Mouse (Mus musculus): ENCODE data around the gene Nrg3. TPM values are rescaled to one million over a fixed set of nuclear protein-coding genes. Genes with fewer than 3 reads are reported as not detected.

Gene Nrg3
- polyA plus RNA-seq, 2 experiments = 0.10 TPM; not detected in 1

DNA sequence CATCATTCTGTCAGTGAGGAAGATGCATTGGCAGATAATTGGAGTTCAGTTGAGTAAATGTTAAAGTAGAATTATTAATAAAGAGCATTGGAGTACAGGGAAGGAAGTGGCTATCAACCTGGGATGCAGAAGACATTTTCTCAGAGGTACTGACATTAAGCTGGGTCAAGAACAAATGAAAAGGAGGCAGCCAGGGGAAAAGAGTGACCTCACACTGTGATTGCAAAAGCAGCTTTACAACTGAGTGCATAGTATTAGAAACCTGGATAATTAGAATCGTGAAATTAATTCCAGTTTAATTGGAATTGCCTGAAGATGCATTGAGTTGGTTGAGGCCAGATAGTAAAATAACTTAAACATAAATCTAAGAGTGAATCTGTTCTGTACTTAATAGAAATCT lies 535.4 kb downstream of the Nrg3 start:
- Histone ChIP-seq H3K4me2 (replicated peaks; ENCODE audit: low read depth, low read length, severe bottlenecking) (no peak overlapping the region), H3K27me3 (ENCODE audit: control insufficient read depth, insufficient read depth, low read length) (no peaks in the 10 kb centered on the region), H3K4me1 (ENCODE audit: control insufficient read depth, insufficient read depth, low read length) (no peaks in the 10 kb centered on the region), H3K9ac (ENCODE audit: low read depth, low read length, severe bottlenecking) (no peak overlapping the region), H3K27ac (replicated peaks; ENCODE audit: low read depth, low read length) (no peak overlapping the region), H3K4me3 (replicated peaks; ENCODE audit: low read length) (no peak overlapping the region), H3K36me3 (ENCODE audit: control insufficient read depth, insufficient read depth, low read length) (no peaks in the 10 kb centered on the region), H3K9me3 (ENCODE audit: control insufficient read depth, low read length) (no peaks in the 10 kb centered on the region)
- no peak for ATAC-seq (ENCODE audit: low FRiP score, low read depth)
- WGBS = 67% methylated on average over 1 of the region's 1 CpGs
- TF ChIP-seq POLR2A (IDR thresholded peaks at IDR 0.05; ENCODE audit: borderline replicate concordance, extremely low read depth, insufficient read depth, insufficient read length) = no peak
- DNase-seq (ENCODE audit: low spot score) = no peak

DNA sequence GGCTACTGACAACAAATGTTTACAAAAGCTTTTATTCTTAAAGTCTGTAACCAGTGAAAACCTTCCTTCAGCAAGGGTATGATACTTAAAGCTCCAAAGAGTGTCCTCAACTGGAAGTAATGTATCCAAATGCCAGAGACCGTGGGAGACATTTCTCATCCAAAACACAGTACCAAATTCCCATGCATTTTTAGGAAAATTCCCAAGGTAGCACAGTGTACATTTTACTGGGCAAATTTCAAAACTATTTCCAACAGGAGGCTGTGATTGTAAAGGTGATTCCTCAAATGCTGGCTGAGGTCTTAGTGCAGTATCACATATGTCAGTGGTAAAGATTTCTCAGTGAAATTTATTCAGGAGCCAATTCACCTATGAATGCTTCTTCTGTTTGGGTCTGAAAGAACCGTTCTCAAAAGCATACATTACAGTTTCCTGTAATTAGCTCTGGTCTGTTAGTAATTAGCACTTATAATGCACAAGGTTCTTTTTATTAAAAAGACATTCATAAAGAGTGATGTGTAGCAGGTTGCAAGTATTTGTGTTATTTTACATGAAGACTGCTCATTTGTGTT lies 536.3 kb downstream of the Nrg3 start:
- no peak overlapping the region for H3K4me2 ChIP-seq (replicated peaks; ENCODE audit: low read depth, low read length, severe bottlenecking)
- H3K4me1 ChIP-seq (ENCODE audit: control insufficient read depth, insufficient read depth, low read length) = no peaks in the 10 kb centered on the region
- no peak overlapping the region for H3K4me3 ChIP-seq (replicated peaks; ENCODE audit: low read length)
- no peaks in the 10 kb centered on the region for H3K27me3 ChIP-seq (ENCODE audit: control insufficient read depth, insufficient read depth, low read length)
- no peak for DNase-seq (ENCODE audit: low spot score)
- H3K9ac ChIP-seq (ENCODE audit: low read depth, low read length, severe bottlenecking) = no peak overlapping the region
- WGBS = 50% methylated on average over 2 of the region's 2 CpGs
- TF ChIP-seq POLR2A (IDR thresholded peaks at IDR 0.05; ENCODE audit: borderline replicate concordance, extremely low read depth, insufficient read depth, insufficient read length) = no peak
- no peaks in the 10 kb centered on the region for H3K9me3 ChIP-seq (ENCODE audit: control insufficient read depth, low read length)
- H3K27ac ChIP-seq (replicated peaks; ENCODE audit: low read depth, low read length) = no peak overlapping the region
- no peaks in the 10 kb centered on the region for H3K36me3 ChIP-seq (ENCODE audit: control insufficient read depth, insufficient read depth, low read length)
- no peak for ATAC-seq (ENCODE audit: low FRiP score, low read depth)

DNA sequence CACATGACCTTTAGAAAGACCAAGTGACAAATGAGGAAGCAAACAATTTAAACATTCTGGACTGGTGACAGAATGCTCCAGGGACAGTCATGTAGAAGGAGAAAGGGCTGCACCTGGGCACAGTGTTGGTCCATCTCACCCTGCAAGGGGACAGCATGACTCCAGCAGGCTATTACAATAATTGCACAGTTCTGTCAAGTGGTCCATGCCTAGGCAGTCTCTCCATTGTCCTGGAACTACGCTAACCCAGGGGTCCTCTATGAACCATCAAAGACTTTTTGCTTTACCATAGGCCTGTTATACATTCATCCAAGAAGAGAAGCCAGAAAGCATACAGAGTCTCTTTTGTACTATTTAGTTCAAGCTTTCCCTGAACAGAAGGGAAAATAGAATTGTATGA lies 549.2 kb downstream of the Nrg3 start:
- WGBS = 67% methylated on average over 1 of the region's 1 CpGs

DNA sequence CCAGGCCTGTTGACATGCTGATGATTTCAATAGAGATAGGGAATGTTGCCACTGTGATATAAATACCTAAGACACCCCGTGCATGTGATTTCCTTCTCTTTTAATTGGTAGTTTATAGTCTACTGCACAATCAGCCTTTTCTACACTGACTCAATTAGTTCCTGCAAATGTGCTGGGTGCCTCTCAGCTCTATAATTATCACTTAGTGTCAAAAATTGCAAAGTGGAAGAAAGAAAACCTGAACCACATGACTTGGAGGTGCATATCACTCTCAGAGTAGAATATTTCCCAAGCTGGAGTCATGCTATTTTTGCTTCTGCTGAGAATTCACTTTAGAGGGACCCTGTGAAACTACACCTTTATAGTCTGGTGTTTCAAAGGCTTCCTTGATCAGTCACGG lies 552.1 kb downstream of the Nrg3 start:
- TF ChIP-seq POLR2A (IDR thresholded peaks at IDR 0.05; ENCODE audit: borderline replicate concordance, extremely low read depth, insufficient read depth, insufficient read length) = no peak
- no peaks in the 10 kb centered on the region for H3K9me3 ChIP-seq (ENCODE audit: control insufficient read depth, low read length)
- no peak overlapping the region for H3K27ac ChIP-seq (replicated peaks; ENCODE audit: low read depth, low read length)
- H3K9ac ChIP-seq (ENCODE audit: low read depth, low read length, severe bottlenecking) = no peak overlapping the region
- H3K36me3 ChIP-seq (ENCODE audit: control insufficient read depth, insufficient read depth, low read length) = no peaks in the 10 kb centered on the region
- no peak overlapping the region for H3K4me3 ChIP-seq (replicated peaks; ENCODE audit: low read length)
- H3K4me2 ChIP-seq (replicated peaks; ENCODE audit: low read depth, low read length, severe bottlenecking) = no peak overlapping the region
- ATAC-seq (ENCODE audit: low FRiP score, low read depth) (no peak), DNase-seq (ENCODE audit: low spot score) (no peak)
- WGBS = 67% methylated on average over 2 of the region's 2 CpGs
- no peaks in the 10 kb centered on the region for H3K27me3 ChIP-seq (ENCODE audit: control insufficient read depth, insufficient read depth, low read length)
- H3K4me1 ChIP-seq (ENCODE audit: control insufficient read depth, insufficient read depth, low read length) = no peaks in the 10 kb centered on the region

More for the DNA sequence above, 549.2 kb downstream of the Nrg3 start:
- no peak for DNase-seq (ENCODE audit: low spot score)
- Histone ChIP-seq H3K9ac (ENCODE audit: low read depth, low read length, severe bottlenecking) (no peak overlapping the region), H3K9me3 (ENCODE audit: control insufficient read depth, low read length) (no peaks in the 10 kb centered on the region), H3K27ac (replicated peaks; ENCODE audit: low read depth, low read length) (no peak overlapping the region), H3K4me2 (replicated peaks; ENCODE audit: low read depth, low read length, severe bottlenecking) (no peak overlapping the region), H3K27me3 (ENCODE audit: control insufficient read depth, insufficient read depth, low read length) (no peaks in the 10 kb centered on the region), H3K4me1 (ENCODE audit: control insufficient read depth, insufficient read depth, low read length) (no peaks in the 10 kb centered on the region), H3K4me3 (replicated peaks; ENCODE audit: low read length) (no peak overlapping the region), H3K36me3 (ENCODE audit: control insufficient read depth, insufficient read depth, low read length) (no peaks in the 10 kb centered on the region)
- ATAC-seq (ENCODE audit: low FRiP score, low read depth) = no peak
- no peak for TF ChIP-seq POLR2A (IDR thresholded peaks at IDR 0.05; ENCODE audit: borderline replicate concordance, extremely low read depth, insufficient read depth, insufficient read length)

DNA sequence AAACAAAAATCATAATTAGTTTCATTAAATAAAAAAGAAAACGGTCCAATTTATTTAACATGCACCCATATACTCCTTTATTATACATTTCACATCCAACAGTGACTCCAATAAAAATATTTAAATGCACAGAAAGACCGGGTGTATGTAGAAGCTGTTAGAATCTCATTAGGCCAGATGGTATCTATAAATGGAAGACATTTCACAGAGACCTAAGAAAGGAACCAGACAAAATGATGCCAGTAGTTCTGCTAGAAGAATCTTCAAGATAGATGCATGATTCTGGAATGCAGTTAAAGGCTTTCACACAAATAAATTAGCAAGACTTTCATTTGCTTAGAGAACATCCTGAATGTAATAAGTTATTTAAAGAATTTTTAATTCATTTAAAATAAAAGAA lies 602.3 kb downstream of the Nrg3 start:
- H3K9me3 ChIP-seq (ENCODE audit: control insufficient read depth, low read length) = no peaks in the 10 kb centered on the region
- no peak overlapping the region for H3K27ac ChIP-seq (replicated peaks; ENCODE audit: low read depth, low read length)
- no peak overlapping the region for H3K9ac ChIP-seq (ENCODE audit: low read depth, low read length, severe bottlenecking)
- TF ChIP-seq POLR2A (IDR thresholded peaks at IDR 0.05; ENCODE audit: borderline replicate concordance, extremely low read depth, insufficient read depth, insufficient read length) = no peak
- H3K4me1 ChIP-seq (ENCODE audit: control insufficient read depth, insufficient read depth, low read length) = no peaks in the 10 kb centered on the region
- H3K4me3 ChIP-seq (replicated peaks; ENCODE audit: low read length) = no peak overlapping the region
- ATAC-seq (ENCODE audit: low FRiP score, low read depth) (no peak), DNase-seq (ENCODE audit: low spot score) (no peak)
- no peaks in the 10 kb centered on the region for H3K36me3 ChIP-seq (ENCODE audit: control insufficient read depth, insufficient read depth, low read length)
- no peak overlapping the region for H3K4me2 ChIP-seq (replicated peaks; ENCODE audit: low read depth, low read length, severe bottlenecking)
- no peaks in the 10 kb centered on the region for H3K27me3 ChIP-seq (ENCODE audit: control insufficient read depth, insufficient read depth, low read length)
- WGBS = 52% methylated on average over 2 of the region's 2 CpGs

DNA sequence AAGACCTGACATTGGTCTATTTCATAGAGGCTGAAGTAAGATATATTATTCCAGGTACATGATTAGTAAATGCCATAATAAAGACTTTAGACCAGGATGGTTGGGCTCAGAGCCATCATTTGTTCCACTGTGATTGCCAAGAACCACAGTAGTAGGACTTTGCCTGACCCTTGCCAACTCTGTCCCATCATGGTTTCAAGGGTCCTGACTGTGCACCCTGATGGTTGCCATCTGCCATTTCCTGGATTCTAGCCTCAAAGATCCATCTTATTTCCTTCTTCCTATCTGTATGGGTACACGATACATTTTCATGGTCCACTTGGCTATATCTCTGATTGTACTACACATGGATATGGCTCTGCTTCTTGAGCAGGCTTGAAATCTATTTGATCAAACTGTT lies 625.3 kb downstream of the Nrg3 start:
- H3K27me3 ChIP-seq (ENCODE audit: control insufficient read depth, insufficient read depth, low read length) = no peaks in the 10 kb centered on the region
- no peaks in the 10 kb centered on the region for H3K4me1 ChIP-seq (ENCODE audit: control insufficient read depth, insufficient read depth, low read length)
- no peak for TF ChIP-seq POLR2A (IDR thresholded peaks at IDR 0.05; ENCODE audit: borderline replicate concordance, extremely low read depth, insufficient read depth, insufficient read length)
- no peak overlapping the region for H3K4me3 ChIP-seq (replicated peaks; ENCODE audit: low read length)
- H3K27ac ChIP-seq (replicated peaks; ENCODE audit: low read depth, low read length) = no peak overlapping the region
- H3K4me2 ChIP-seq (replicated peaks; ENCODE audit: low read depth, low read length, severe bottlenecking) = no peak overlapping the region
- DNase-seq (ENCODE audit: low spot score) = no peak
- H3K9ac ChIP-seq (ENCODE audit: low read depth, low read length, severe bottlenecking) = no peak overlapping the region
- WGBS = 96% methylated on average over 1 of the region's 1 CpGs
- H3K36me3 ChIP-seq (ENCODE audit: control insufficient read depth, insufficient read depth, low read length) = no peaks in the 10 kb centered on the region
- ATAC-seq (ENCODE audit: low FRiP score, low read depth) = no peak
- H3K9me3 ChIP-seq (ENCODE audit: control insufficient read depth, low read length) = no peaks in the 10 kb centered on the region
